Mouse (Mus musculus) intestine, postnatal 0 days (tissue): ENCODE results near the gene Fam19a2. TPM values are rescaled to one million over a fixed set of nuclear protein-coding genes. Genes with fewer than 3 reads are reported as not detected.

Experiments used
- ATAC-seq: fragments of 200-750 bp; cut with Nextera tagmentation; 2 replicates; pipeline ENCODE4 v1.8.0; 2017; ENCODE audit warnings: mild to moderate bottlenecking, moderate TSS enrichment, moderate library complexity
- H3K27ac ChIP-seq: fragments of 300-500 bp; sonication (generic); 2 replicates; pipeline ENCODE4 v1.5.1; 2014; ENCODE audit warnings: mild to moderate bottlenecking, low read depth, low read length, moderate library complexity
- H3K27me3 ChIP-seq: fragments of 300-500 bp; sonication (generic); replicated peaks from 2 replicates; pipeline ENCODE4 v1.6.1; 2014; ENCODE audit warnings: low read length, mixed read lengths; ENCODE audit not compliant: control insufficient read depth, insufficient read depth
- H3K36me3 ChIP-seq: fragments of 300-500 bp; sonication (generic); 2 replicates; pipeline ENCODE4 v1.6.1; 2014; ENCODE audit warnings: mild to moderate bottlenecking, moderate library complexity; ENCODE audit not compliant: control insufficient read depth, insufficient read depth
- H3K4me1 ChIP-seq: fragments of 300-500 bp; sonication (generic); replicated peaks from 2 replicates; pipeline ENCODE4 v1.6.1; 2014; ENCODE audit warnings: antibody characterized with exemption, low read length, mixed read lengths; ENCODE audit not compliant: control insufficient read depth, insufficient read depth
- H3K4me2 ChIP-seq: fragments of 300-500 bp; sonication (generic); replicated peaks from 2 replicates; pipeline ENCODE4 v1.6.1; 2014; ENCODE audit warnings: low read depth, mild to moderate bottlenecking, moderate library complexity
- H3K4me3 ChIP-seq: fragments of 300-500 bp; sonication (generic); 2 replicates; pipeline ENCODE4 v1.5.1; 2014; ENCODE audit warnings: low read depth, low read length
- H3K9ac ChIP-seq: fragments of 300-500 bp; sonication (generic); 2 replicates; pipeline ENCODE4 v1.6.1; 2014; ENCODE audit warnings: mild to moderate bottlenecking, low read depth, low read length
- H3K9me3 ChIP-seq: fragments of 300-500 bp; sonication (generic); 2 replicates; pipeline ENCODE4 v1.6.1; 2016; ENCODE audit warnings: mixed run types; ENCODE audit not compliant: control insufficient read depth
- CTCF ChIP-seq: sonication (generic); IDR thresholded peaks from 2 replicates; pipeline ENCODE4 v1.5.1; 2016; ENCODE audit warnings: low read depth, mild to moderate bottlenecking, control low read depth, antibody characterized with exemption, moderate library complexity
- WGBS: fragments of 180-500 bp; shearing (Covaris S2); extraction: QIAGEN DNeasy Blood & Tissue Kit; methylation state at CpG from one replicate; pipeline ENCODE4 v1.1.7; 2014; 5-methylcytosine and 5-hydroxymethylcytosine counted together
- polyA plus RNA-seq: library from polyadenylated mRNA; unstranded; fragments of >200 nt; fragmentation: Nextera tagmentation; extraction: Ambion mirVana; gene quantifications from 2 replicates; pipeline ENCODE4 v1.2.1, GENCODE M21; 2015

Gene Fam19a2
- polyA plus RNA-seq, 1 experiment from 2014 or later, result 0.85 TPM

DNA sequence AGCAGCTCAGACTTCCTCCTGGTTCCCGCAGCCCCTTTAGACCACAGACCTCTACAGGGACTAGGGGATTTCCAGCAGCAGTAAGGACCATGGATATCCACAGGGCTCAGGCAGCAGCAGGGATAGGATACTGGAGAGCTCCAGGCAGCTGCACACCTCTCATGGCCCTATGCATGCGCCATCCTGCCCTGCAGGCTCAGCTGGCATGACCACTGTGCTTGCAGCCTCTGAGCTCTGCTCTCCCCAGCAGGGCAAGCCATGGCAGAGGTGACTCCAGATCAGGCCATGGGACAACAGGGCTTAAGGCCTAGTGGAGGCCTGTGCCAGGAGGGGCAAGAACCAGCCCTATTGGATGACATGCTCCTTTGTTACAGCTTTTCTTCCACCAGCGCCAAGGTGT, 137.4 kb downstream of the Fam19a2 start:
- no peaks in the 10 kb centered on the region for H3K36me3 ChIP-seq
- no peak overlapping the region for H3K9ac ChIP-seq
- no peaks in the 10 kb centered on the region for H3K9me3 ChIP-seq
- H3K4me2 ChIP-seq, result no peak overlapping the region
- WGBS, result 91% methylated on average over 3 of the region's 3 CpGs
- no peak overlapping the region for H3K27ac ChIP-seq
- no peak for ATAC-seq
- no peaks in the 10 kb centered on the region for H3K27me3 ChIP-seq
- no peaks in the 10 kb centered on the region for H3K4me1 ChIP-seq
- TF ChIP-seq CTCF, result no peak
- no peak overlapping the region for H3K4me3 ChIP-seq

- H3K36me3 ChIP-seq, result no peaks in the 10 kb centered on the region
- no peak overlapping the region for H3K27ac ChIP-seq
- TF ChIP-seq CTCF, result no peak
- no peak overlapping the region for H3K4me3 ChIP-seq
- no peak overlapping the region for H3K9ac ChIP-seq
- H3K4me2 ChIP-seq, result no peak overlapping the region
- H3K27me3 ChIP-seq, result no peaks in the 10 kb centered on the region
- H3K9me3 ChIP-seq, result no peaks in the 10 kb centered on the region
- H3K4me1 ChIP-seq, result no peaks in the 10 kb centered on the region
- 62% methylated on average over 3 of the region's 3 CpGs for WGBS
- ATAC-seq, result no peak
Measured at GRCm38 (mm10) chr10:123402460-123402859, 138.7 kb downstream of the Fam19a2 start.

DNA sequence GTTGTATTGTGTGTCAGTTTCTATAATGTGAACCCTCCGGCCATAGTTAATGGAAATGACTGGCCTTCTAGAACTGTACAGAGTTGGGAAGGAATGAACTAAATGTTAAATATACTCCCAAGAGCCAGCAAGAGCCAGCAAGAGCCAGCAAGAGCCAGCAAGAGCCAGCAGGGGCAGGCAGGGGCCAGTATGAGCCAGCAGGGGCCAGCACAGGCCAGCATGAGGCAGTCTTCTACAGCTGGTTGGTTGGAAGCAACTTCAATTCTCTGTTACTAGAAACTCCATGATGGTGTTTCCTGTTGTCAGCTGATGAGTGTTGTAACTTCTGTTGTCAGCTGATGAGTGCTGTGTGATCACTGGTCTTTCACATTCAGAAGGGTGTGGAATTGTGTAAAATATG, 151.2 kb downstream of the Fam19a2 start:
- Histone ChIP-seq H3K4me2 (no peak overlapping the region), H3K4me1 (no peaks in the 10 kb centered on the region), H3K36me3 (no peaks in the 10 kb centered on the region), H3K27me3 (no peaks in the 10 kb centered on the region), H3K4me3 (no peak overlapping the region), H3K9ac (no peak overlapping the region), H3K27ac (no peak overlapping the region), H3K9me3 (no peaks in the 10 kb centered on the region)
- WGBS, result 89% methylated on average over 1 of the region's 1 CpGs
- TF ChIP-seq CTCF, result peak; percentile 53
- ATAC-seq, result no peak

GRCm38 (mm10) chr10:123416024-123416423, 152.2 kb downstream of the Fam19a2 start:
- Histone ChIP-seq H3K27me3 (no peaks in the 10 kb centered on the region), H3K4me2 (no peak overlapping the region), H3K9ac (no peak overlapping the region), H3K27ac (no peak overlapping the region), H3K9me3 (no peaks in the 10 kb centered on the region), H3K4me1 (no peaks in the 10 kb centered on the region), H3K36me3 (no peaks in the 10 kb centered on the region), H3K4me3 (no peak overlapping the region)
- WGBS, result 67% methylated on average over 4 of the region's 4 CpGs
- no peak for TF ChIP-seq CTCF
- no peak for ATAC-seq

DNA sequence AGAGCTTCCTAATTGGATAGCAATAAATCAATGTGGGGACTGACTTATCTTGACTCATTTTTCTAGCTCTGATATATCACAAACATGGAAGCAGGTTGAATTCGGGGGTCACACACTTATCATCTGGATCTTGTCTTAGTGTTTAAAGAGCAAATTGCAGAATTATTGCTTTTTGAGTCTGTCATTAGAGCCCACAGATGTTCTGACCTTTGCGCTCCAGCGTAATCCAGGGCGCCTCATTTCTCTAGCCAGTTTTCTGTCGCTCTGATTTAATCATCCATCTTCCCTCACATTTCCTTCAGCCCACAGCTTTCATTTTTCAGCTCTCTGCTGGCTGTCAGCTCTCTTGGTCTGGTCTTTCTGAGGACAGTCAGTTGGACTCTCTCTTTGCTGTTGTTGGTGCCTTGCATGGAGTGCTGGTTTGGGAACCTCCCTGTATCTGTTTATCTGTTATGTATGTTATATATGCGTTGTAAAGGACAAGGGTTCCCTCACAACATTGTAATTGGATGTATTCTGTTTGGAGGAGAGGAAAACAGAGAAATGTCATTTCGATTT, 154.9 kb downstream of the Fam19a2 start:
- WGBS, result 33% methylated on average over 7 of the region's 7 CpGs
- no peaks in the 10 kb centered on the region for H3K9me3 ChIP-seq
- ATAC-seq, result no peak
- no peak for TF ChIP-seq CTCF
- no peaks in the 10 kb centered on the region for H3K27me3 ChIP-seq
- H3K27ac ChIP-seq, result no peak overlapping the region
- H3K36me3 ChIP-seq, result no peaks in the 10 kb centered on the region
- no peak overlapping the region for H3K4me3 ChIP-seq
- no peak overlapping the region for H3K4me2 ChIP-seq
- no peaks in the 10 kb centered on the region for H3K4me1 ChIP-seq
- H3K9ac ChIP-seq, result no peak overlapping the region

- H3K36me3 ChIP-seq, result no peaks in the 10 kb centered on the region
- H3K4me1 ChIP-seq, result no peaks in the 10 kb centered on the region
- H3K9me3 ChIP-seq, result no peaks in the 10 kb centered on the region
- H3K4me2 ChIP-seq, result no peak overlapping the region
- H3K4me3 ChIP-seq, result no peak overlapping the region
- ATAC-seq, result no peak
- no peak for TF ChIP-seq CTCF
- 88% methylated on average over 1 of the region's 1 CpGs for WGBS
- no peak overlapping the region for H3K9ac ChIP-seq
- H3K27me3 ChIP-seq, result no peaks in the 10 kb centered on the region
- H3K27ac ChIP-seq, result no peak overlapping the region
Measured at GRCm38 (mm10) chr10:123420249-123420648, 156.5 kb downstream of the Fam19a2 start.

- WGBS, result 89% methylated on average over 3 of the region's 3 CpGs
Measured at GRCm38 (mm10) chr10:123424482-123424881, 160.7 kb downstream of the Fam19a2 start.

More at GRCm38 (mm10) chr10:123424482-123424881, 160.7 kb downstream of the Fam19a2 start:
- Histone ChIP-seq H3K4me1 (no peaks in the 10 kb centered on the region), H3K9ac (no peak overlapping the region), H3K27me3 (no peaks in the 10 kb centered on the region), H3K9me3 (no peaks in the 10 kb centered on the region), H3K4me3 (no peak overlapping the region), H3K36me3 (no peaks in the 10 kb centered on the region), H3K4me2 (no peak overlapping the region), H3K27ac (no peak overlapping the region)
- no peak for TF ChIP-seq CTCF
- no peak for ATAC-seq
